Mouse (Mus musculus): ENCODE measurements around the gene Vwa3a. TPM values are rescaled to one million over a fixed set of nuclear protein-coding genes. Genes with fewer than 3 reads are reported as not detected.
"Not testable (repeated sequence)": the region's sequence is repeated elsewhere in the genome, so short reads cannot be mapped to it uniquely, and the experiment has no call there.

Vwa3a gene
- polyA plus RNA-seq (2016; fragmentation: Nextera tagmentation; extraction: Ambion mirVana), result 0.49 and 1.3 TPM in 2 replicates

DNA sequence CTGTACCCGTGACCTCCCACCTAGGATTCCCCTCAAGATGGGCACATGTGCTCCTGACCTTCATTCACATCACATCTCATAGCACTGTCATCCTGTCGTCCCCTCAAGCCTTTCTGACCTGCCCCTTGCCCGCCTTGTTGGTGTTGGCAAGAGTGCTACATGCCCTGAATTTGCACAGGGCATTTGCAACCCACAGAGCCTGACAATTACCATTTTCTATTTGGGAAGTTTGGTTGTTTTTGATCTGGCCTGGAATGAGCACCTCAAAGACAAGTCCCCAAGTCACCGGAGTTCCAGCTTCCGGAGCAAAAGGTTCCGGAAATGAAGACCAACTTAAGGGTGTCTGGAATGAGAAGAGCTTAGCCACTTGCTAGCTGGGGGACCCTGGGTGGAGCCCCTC lies at the start of gene Vwa3a:
Gene Vwa3a (plus strand): TSS at position 301 of the 400 bp plus-strand sequence.
- no peak within 1 kb of the TSS for H3K4me3 ChIP-seq
- peaks cover 7% of the 10 kb centered on the region; the same call in 1 of the 2 replicates for H3K36me3 ChIP-seq
- no peaks in the 10 kb centered on the region for H3K27me3 ChIP-seq (ENCODE audit: insufficient read depth, poor library complexity, severe bottlenecking)
- no peak for DNase-seq (ENCODE audit: low spot score)
- H3K9me3 ChIP-seq, result no peaks in the 10 kb centered on the region
- peak within 1 kb of the TSS; percentile 40; the same call in 1 of the 2 replicates for H3K27ac ChIP-seq
- H3K4me1 ChIP-seq (replicated peaks), result peaks cover 16% of the 10 kb centered on the region
- 75% methylated on average over 6 of the region's 6 CpGs for WGBS

DNA sequence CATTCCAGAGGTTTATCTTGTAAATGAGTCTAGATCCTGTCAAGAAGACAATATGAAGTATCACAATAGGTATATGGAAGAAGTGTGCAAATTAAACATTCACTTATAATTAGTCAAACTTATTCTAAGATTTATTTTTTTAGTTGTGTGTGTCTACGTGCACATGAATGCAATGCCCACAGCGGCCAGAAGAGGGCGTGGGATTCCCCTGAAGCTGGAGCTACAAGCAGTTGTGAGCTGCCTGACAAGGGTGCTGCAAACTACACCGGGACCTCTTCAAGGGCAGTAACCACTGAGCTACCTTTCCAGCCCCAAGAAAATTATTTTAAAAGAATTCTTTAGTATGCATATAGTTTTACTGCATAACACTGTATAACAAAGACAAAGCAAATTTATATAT lies 48.5 kb upstream of the Vwa3a start:
- Histone ChIP-seq H3K4me1 (replicated peaks) (peaks cover 4% of the 10 kb centered on the region), H3K9me3 (no peaks in the 10 kb centered on the region), H3K4me3 (no peak overlapping the region), H3K36me3 (peaks cover 25% of the 10 kb centered on the region), H3K27ac (no peak overlapping the region), H3K27me3 (ENCODE audit: insufficient read depth, poor library complexity, severe bottlenecking) (no peaks in the 10 kb centered on the region)
- WGBS, result 72% methylated on average over 4 of the region's 4 CpGs
- DNase-seq (ENCODE audit: low spot score), result peak; percentile 14

DNA sequence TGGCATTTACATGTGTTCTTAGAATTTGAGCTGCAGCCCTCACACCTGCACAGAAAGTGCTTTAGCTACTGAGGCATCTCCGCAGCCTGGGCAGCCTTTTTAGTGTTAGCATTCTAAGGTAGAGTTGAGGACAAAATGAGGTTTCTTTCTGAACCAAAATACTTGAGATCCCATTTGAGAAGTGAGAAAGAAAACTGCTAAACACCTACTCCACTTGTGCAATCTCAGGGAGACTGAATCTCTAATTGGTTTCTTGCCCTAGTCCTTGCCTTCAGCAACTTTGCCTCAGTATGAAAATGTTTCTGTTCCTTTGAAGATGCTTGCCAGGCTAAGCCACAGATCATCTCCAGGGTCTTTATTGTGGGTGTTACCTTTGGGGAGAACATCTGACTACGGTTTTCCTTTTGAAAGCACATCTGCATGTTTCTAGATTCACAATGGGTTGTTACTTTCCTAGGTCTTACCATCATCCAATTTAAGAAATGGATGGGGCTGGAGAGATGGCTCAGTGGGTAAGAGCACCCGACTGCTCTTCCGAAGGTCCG lies 45.2 kb upstream of the Vwa3a start:
- 97% methylated on average over 5 of the region's 5 CpGs for WGBS
- peaks cover 31% of the 10 kb centered on the region for H3K36me3 ChIP-seq
- H3K4me3 ChIP-seq, result no peak overlapping the region

DNA sequence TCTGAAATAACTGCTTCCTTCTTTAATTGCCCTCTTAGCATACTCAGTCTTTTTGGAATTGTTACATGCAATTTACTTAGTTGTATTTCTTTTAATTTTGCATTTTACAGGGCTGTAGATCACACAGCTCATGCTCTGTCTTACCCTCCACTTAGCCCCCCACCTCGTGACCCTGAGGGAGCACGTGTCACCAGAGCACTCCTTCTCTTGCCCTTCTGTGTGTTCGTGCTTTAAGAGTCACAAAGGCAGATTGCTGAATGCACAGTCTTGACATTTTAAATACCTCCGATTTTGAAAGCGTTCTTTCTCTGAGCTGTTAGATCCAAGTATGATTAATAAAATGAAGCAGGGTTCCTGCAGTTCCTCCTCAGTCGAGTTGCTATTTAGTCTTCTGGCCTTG lies 43.9 kb upstream of the Vwa3a start:
- no peaks in the 10 kb centered on the region for H3K27me3 ChIP-seq (ENCODE audit: insufficient read depth, poor library complexity, severe bottlenecking)
- no peak for DNase-seq (ENCODE audit: low spot score)

More for the DNA sequence above, 45.2 kb upstream of the Vwa3a start:
- DNase-seq (ENCODE audit: low spot score), result no peak
- no peaks in the 10 kb centered on the region for H3K9me3 ChIP-seq
- H3K4me1 ChIP-seq (replicated peaks), result peaks cover 4% of the 10 kb centered on the region
- no peak overlapping the region for H3K27ac ChIP-seq
- no peaks in the 10 kb centered on the region for H3K27me3 ChIP-seq (ENCODE audit: insufficient read depth, poor library complexity, severe bottlenecking)

DNA sequence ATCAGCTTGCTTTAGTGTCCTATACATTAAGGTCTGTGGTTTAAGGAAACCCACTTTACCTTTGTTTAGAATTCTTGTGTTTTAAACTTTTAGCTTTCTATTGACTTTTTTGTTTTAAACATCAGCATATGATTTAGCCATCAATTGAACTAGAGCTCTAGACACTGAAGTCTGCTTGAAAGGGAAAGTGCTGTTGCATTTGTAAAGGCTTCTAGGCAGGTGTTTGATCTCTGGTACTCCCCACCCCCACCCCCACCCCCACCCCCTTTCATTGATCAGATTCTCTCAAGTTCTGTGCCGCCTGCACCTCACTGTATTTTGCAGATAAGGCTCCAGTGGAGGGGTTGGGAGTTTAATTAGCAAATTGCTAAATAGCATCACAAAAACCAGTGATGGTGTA lies 43.5 kb upstream of the Vwa3a start:
- Histone ChIP-seq H3K27ac (no peak overlapping the region), H3K9me3 (no peaks in the 10 kb centered on the region), H3K36me3 (peaks cover 24% of the 10 kb centered on the region), H3K4me1 (replicated peaks) (peaks cover 4% of the 10 kb centered on the region), H3K4me3 (no peak overlapping the region), H3K27me3 (ENCODE audit: insufficient read depth, poor library complexity, severe bottlenecking) (no peaks in the 10 kb centered on the region)
- 48% methylated on average over 1 of the region's 1 CpGs for WGBS
- DNase-seq (ENCODE audit: low spot score), result no peak

More for the DNA sequence above, 43.9 kb upstream of the Vwa3a start:
- peaks cover 4% of the 10 kb centered on the region for H3K4me1 ChIP-seq (replicated peaks)
- H3K36me3 ChIP-seq, result peaks cover 29% of the 10 kb centered on the region
- no peak overlapping the region for H3K27ac ChIP-seq
- H3K9me3 ChIP-seq, result no peaks in the 10 kb centered on the region
- no peak overlapping the region for H3K4me3 ChIP-seq
- 30% methylated on average over 6 of the region's 6 CpGs for WGBS

DNA sequence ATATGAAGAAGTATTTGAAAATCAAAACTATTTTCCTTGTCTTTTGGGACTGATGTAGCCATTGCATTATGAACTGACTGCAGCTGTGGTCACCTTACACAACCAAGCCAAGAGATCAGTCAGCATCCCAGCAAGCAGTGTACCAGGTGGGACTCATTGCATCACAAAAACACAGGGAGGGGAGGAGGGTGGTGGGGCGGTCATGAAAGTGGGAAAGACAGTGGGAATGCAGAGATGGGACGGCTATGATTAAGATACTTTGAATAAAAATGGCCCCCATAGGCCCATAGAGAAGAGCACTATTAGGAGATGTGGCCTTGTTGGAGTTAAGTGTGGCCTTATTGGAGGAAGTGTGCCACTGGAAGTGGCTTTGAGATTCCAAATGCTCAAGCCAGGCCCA lies 42.8 kb upstream of the Vwa3a start:
- H3K4me3 ChIP-seq, result no peak overlapping the region
- WGBS, result 90% methylated on average over 2 of the region's 2 CpGs
- H3K27me3 ChIP-seq (ENCODE audit: insufficient read depth, poor library complexity, severe bottlenecking), result no peaks in the 10 kb centered on the region
- no peak overlapping the region for H3K27ac ChIP-seq
- peaks cover 4% of the 10 kb centered on the region for H3K4me1 ChIP-seq (replicated peaks)
- DNase-seq (ENCODE audit: low spot score), result no peak
- peaks cover 17% of the 10 kb centered on the region; the same call in 1 of the 2 replicates for H3K36me3 ChIP-seq
- H3K9me3 ChIP-seq, result no peaks in the 10 kb centered on the region

DNA sequence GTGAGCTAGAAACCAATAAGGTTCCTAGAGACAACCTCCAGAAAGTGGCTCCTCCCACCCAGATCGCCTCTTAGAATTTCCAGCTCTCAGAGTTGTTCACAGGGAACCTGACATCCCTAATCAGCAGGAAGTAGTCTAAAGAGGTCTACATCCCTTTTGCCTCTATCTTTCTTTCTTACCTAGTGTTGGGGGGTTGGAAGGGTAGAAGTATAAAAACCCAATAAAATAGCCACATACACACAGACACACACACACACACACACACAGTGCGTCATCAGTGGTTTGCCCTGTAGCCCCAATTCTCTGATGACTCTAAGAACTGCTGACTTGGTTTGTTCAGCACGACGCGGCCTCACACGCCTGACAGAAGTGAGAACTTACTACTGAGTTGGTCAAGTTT lies 39.5 kb upstream of the Vwa3a start:
- no peak overlapping the region for H3K4me3 ChIP-seq
- H3K4me1 ChIP-seq (replicated peaks), result peaks cover 4% of the 10 kb centered on the region
- WGBS, result 92% methylated on average over 6 of the region's 6 CpGs
- no peak overlapping the region for H3K27ac ChIP-seq
- 0 out of 2 replicates have a peak, but pooled peaks cover 6% of the 10 kb centered on the region for H3K36me3 ChIP-seq
- no peaks in the 10 kb centered on the region for H3K9me3 ChIP-seq
- no peaks in the 10 kb centered on the region for H3K27me3 ChIP-seq (ENCODE audit: insufficient read depth, poor library complexity, severe bottlenecking)
- DNase-seq (ENCODE audit: low spot score), result no peak

DNA sequence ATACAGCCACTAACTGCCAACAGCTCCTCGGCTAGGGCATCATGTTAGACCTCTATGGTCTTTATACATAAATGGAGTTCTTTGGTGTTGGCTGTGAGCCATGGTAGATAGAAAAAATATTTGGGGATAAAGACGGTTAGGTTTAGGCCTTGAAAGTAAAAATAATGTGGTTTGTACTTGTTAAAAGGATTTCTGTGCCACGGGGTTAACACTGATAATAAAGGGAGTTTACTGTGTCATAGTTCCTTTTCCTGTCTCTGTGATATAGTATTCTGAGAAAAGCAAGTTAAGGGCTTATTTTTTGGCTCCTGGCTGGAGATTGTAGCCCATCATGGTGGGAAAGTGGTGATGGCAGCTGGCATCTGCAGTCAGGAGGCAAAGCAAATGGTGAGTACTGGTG lies 35.2 kb upstream of the Vwa3a start:
- no peak overlapping the region for H3K4me3 ChIP-seq
- no peaks in the 10 kb centered on the region for H3K4me1 ChIP-seq (replicated peaks)
- no peaks in the 10 kb centered on the region for H3K27me3 ChIP-seq (ENCODE audit: insufficient read depth, poor library complexity, severe bottlenecking)
- DNase-seq (ENCODE audit: low spot score), result no peak
- H3K9me3 ChIP-seq, result no peaks in the 10 kb centered on the region
- H3K27ac ChIP-seq, result no peak overlapping the region
- no peaks in the 10 kb centered on the region for H3K36me3 ChIP-seq
- WGBS, result 92% methylated on average over 3 of the region's 3 CpGs

DNA sequence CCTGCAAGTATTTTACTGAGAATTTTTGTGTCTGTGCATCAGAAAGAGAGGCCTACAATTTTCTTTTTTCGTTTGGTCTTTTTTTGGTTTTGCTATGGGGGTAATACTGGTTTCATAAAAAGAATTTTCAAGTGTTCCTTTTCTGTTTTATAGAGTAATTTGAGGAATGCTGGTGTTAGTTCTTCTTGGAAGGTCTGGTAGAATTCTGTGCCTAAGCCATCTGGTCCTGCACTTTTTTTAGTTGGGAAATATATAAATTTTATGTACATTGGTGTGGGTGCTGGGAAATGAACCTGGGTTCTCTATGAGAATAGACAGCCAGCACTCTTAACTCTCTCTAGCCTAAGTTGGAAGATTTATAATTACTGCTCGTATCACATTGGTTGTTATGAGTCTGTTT lies 27.0 kb upstream of the Vwa3a start:
- no peaks in the 10 kb centered on the region for H3K27me3 ChIP-seq (ENCODE audit: insufficient read depth, poor library complexity, severe bottlenecking)
- H3K4me3 ChIP-seq, result no peak overlapping the region
- DNase-seq (ENCODE audit: low spot score), result no peak
- no peaks in the 10 kb centered on the region for H3K9me3 ChIP-seq
- no peak overlapping the region for H3K27ac ChIP-seq
- WGBS, result 92% methylated on average over 2 of the region's 2 CpGs
- H3K36me3 ChIP-seq, result peaks cover 10% of the 10 kb centered on the region
- no peaks in the 10 kb centered on the region for H3K4me1 ChIP-seq (replicated peaks)

DNA sequence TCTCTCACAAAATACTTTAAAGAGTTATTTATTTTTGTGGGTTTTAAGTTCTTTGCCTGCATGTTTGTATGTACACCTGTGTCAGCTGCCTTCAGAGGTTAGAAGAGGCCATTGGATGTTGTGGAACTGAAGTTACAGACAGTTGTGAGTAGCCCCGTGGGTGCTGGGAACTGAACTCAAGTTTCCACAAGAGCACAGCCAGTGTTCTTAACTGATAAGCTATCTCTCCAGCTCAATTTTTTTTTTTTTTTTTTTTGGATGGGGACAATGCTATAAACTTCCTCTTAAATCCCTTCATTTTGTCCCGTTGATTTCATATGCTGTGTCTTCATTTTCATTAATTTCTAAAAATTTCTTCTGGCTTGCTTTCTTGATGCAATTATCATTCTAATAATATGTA lies 25.9 kb upstream of the Vwa3a start:
- 98% methylated on average over 2 of the region's 2 CpGs for WGBS

DNA sequence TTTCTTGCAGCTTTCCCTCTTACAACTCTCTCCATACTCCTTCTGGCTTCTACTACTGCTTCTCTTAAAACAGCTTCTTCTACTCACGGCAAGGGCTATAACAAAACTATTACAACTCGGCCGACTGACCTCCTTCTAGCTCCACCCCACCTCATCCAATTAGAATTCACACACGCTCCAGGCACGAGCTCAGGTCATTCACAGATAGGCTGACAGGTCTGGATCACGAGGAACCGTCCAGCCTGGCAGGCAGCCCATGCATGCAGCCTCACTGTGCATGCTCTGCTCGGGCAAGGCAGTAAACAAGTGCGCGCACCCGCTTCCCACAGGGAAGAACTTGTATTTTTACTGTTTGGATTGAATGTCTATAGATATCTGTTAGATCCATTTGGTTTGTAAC lies 25.2 kb upstream of the Vwa3a start:
- not testable (repeated sequence) for H3K4me3 ChIP-seq; DNase-seq (ENCODE audit: low spot score); H3K4me1 ChIP-seq (replicated peaks); H3K27me3 ChIP-seq (ENCODE audit: insufficient read depth, poor library complexity, severe bottlenecking); H3K27ac ChIP-seq; H3K9me3 ChIP-seq
- 94% methylated on average over 11 of the region's 11 CpGs for WGBS
- H3K36me3 ChIP-seq, result peaks cover 10% of the 10 kb centered on the region

More for the DNA sequence above, 25.9 kb upstream of the Vwa3a start:
- no peak overlapping the region for H3K4me3 ChIP-seq
- no peaks in the 10 kb centered on the region for H3K4me1 ChIP-seq (replicated peaks)
- H3K36me3 ChIP-seq, result peaks cover 10% of the 10 kb centered on the region
- no peak for DNase-seq (ENCODE audit: low spot score)
- no peak overlapping the region for H3K27ac ChIP-seq
- no peaks in the 10 kb centered on the region for H3K27me3 ChIP-seq (ENCODE audit: insufficient read depth, poor library complexity, severe bottlenecking)
- H3K9me3 ChIP-seq, result no peaks in the 10 kb centered on the region

DNA sequence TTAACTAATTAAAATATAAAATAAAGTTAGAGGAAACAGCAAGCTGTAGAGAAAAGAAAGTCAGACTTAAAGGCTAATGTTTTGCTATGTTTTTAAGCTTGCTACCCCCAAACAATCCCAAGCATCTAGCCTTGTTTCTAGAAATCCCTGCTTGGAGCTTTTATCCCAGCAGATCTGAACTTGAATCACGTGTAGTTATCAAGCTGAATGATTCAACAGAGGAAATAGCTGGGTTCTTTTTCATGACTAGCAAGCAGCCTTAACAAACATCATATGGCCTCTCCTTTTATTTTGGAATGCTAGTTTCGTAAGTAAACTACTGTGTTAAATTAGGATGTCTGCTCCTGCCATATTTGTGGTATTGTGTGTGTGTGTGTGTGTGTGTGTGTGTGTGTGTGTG lies 21.9 kb upstream of the Vwa3a start:
- Histone ChIP-seq H3K4me1 (replicated peaks) (no peaks in the 10 kb centered on the region), H3K4me3 (no peak overlapping the region), H3K27ac (no peak overlapping the region), H3K36me3 (peaks cover 19% of the 10 kb centered on the region), H3K27me3 (ENCODE audit: insufficient read depth, poor library complexity, severe bottlenecking) (no peaks in the 10 kb centered on the region), H3K9me3 (no peaks in the 10 kb centered on the region)
- WGBS, result 82% methylated on average over 2 of the region's 2 CpGs
- DNase-seq (ENCODE audit: low spot score), result no peak

DNA sequence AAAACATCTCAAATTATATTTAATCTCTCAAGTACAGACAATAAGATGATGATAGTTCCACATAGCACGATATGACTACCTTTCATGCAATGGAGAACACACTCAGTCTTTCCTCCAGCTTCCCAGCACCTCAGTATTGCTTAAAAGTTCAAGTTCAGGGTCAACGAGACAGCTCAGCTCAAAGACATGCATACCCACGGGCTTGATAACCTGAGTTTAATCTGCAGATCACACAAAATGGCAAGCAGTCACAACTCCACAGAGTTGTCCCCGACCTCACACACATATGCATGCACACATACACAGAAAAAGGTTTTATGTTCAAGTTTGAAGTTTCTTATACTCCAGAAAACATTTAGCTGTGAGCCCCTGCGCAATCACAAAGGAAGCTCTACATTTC lies 18.1 kb upstream of the Vwa3a start:
- peaks cover 11% of the 10 kb centered on the region; the same call in 1 of the 2 replicates for H3K36me3 ChIP-seq

DNA sequence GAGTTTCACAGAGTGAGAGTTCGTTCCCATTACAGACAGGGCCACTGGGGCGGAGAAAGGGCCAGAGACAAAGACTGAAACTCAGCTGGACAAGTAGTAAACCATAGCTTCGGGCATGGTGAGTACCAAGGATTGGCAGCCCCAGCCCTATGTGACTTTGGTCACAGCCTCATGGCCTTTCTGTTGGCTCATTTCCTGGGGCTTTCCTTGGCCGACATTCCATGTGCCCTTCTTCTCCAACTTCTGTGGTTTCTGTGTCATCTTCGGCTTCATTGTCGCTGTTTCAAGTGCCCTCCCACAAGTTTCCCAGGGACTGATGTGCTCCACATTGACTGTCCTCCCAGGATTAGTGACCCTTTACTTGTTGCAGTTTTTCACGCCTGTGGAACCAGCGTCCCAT lies 17.7 kb upstream of the Vwa3a start:
- Histone ChIP-seq H3K4me1 (replicated peaks) (peaks cover 7% of the 10 kb centered on the region), H3K27ac (no peak overlapping the region), H3K9me3 (no peaks in the 10 kb centered on the region), H3K36me3 (peaks cover 15% of the 10 kb centered on the region; the same call in 1 of the 2 replicates), H3K4me3 (no peak overlapping the region), H3K27me3 (ENCODE audit: insufficient read depth, poor library complexity, severe bottlenecking) (no peaks in the 10 kb centered on the region)
- 90% methylated on average over 8 of the region's 8 CpGs for WGBS
- DNase-seq (ENCODE audit: low spot score), result no peak

More for the DNA sequence above, 18.1 kb upstream of the Vwa3a start:
- WGBS, result 94% methylated on average over 5 of the region's 5 CpGs
- Histone ChIP-seq H3K27ac (no peak overlapping the region), H3K9me3 (no peaks in the 10 kb centered on the region), H3K4me1 (replicated peaks) (peaks cover 7% of the 10 kb centered on the region), H3K27me3 (ENCODE audit: insufficient read depth, poor library complexity, severe bottlenecking) (no peaks in the 10 kb centered on the region), H3K4me3 (no peak overlapping the region)
- DNase-seq (ENCODE audit: low spot score), result no peak

All from hindbrain, embryonic 10.5 days (tissue).